ENCODE assay signal across 20 mouse cellular contexts in the genomic region with DNA sequence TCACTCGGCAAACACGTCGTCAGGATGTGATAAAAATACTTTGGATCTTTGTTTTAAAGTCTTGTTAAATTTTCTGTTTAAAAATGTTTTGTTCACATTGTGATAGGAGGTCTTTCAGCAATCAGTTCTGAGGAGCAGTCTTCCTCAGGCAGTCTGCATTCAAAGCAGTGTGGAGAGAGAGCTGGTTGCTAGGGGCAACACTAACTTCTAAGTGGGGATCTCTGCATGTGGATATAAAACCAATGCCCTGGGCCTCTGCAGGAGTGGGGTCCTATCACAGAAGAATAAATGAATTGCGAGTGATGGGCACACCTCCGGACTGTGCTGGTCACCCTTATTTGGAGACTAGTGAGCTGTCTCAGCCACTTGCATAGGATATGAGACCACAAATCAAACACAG.
DNase-seq lines count a peak whose midpoint lies in the region; ATAC-seq lines count a peak whose summit lies in the region.
"Had no signal": no experiment of that assay in that cellular context is flagged by ENCODE, and none has a peak within 500 bp of the region (broad histone marks: within the 10 kb centered on the region; RNA-seq: fewer than 3 reads in every experiment).

No protein-coding gene starts in this region.

- H3K36me3 ChIP-seq in midbrain, embryonic 14.5 days (ENCODE audit: control insufficient read depth, insufficient read depth, low read length) = no peaks in the 10 kb centered on the region
- no peaks in the 10 kb centered on the region for H3K36me3 ChIP-seq in midbrain, embryonic 10.5 days
- H3K36me3 ChIP-seq in forebrain, embryonic 16.5 days (ENCODE audit: control insufficient read depth, insufficient read depth) = no peaks in the 10 kb centered on the region
- H3K36me3 ChIP-seq in midbrain, embryonic 16.5 days (ENCODE audit: control insufficient read depth, insufficient read depth, low read length) = no peaks in the 10 kb centered on the region
- H3K36me3 ChIP-seq: kidney, embryonic 15.5 days; limb, embryonic 15.5 days; liver, embryonic 15.5 days; midbrain, embryonic 12.5 days had no signal

- 8% methylated on average over 5 of the region's 5 CpGs for WGBS in midbrain, embryonic 14.5 days
- WGBS in midbrain, embryonic 10.5 days = 47% methylated on average over 5 of the region's 5 CpGs
- WGBS in forebrain, embryonic 16.5 days = 24% methylated on average over 5 of the region's 5 CpGs
- 7% methylated on average over 5 of the region's 5 CpGs for WGBS in midbrain, embryonic 16.5 days

- H3K27me3 ChIP-seq in midbrain, embryonic 14.5 days (ENCODE audit: control insufficient read depth, insufficient read depth, low read length) = no peaks in the 10 kb centered on the region
- 0 out of 2 replicates have a peak, but pooled peaks cover 5% of the 10 kb centered on the region for H3K27me3 ChIP-seq in midbrain, embryonic 10.5 days (ENCODE audit: low read depth, poor library complexity, severe bottlenecking)
- no peaks in the 10 kb centered on the region for H3K27me3 ChIP-seq in forebrain, embryonic 16.5 days (replicated peaks; ENCODE audit: control insufficient read depth, insufficient read depth, low read length)
- no peaks in the 10 kb centered on the region for H3K27me3 ChIP-seq in midbrain, embryonic 16.5 days (ENCODE audit: control insufficient read depth, insufficient read depth, low read depth, low read length)
- H3K27me3 ChIP-seq: limb, embryonic 15.5 days; liver, embryonic 15.5 days had no signal

- peak; percentile 46 for DNase-seq in heart, adult 11 months
- DNase-seq in heart, postnatal 10 days = no peak
- peak; percentile 76 for DNase-seq in midbrain, embryonic 14.5 days
- DNase-seq in midbrain, embryonic 10.5 days (ENCODE audit: low spot score) = no peak
- no peak for DNase-seq in kidney, postnatal 14 days
- DNase-seq: adrenal gland, adult 2 months; cerebellum, adult 11-12 months; cerebellum, postnatal 25 days; gastrocnemius, postnatal 14 days; heart, adult 2 months; retina, postnatal 1 day; thymus, postnatal 25 days had no signal

- H3K27ac ChIP-seq in midbrain, embryonic 14.5 days (replicated peaks; ENCODE audit: low read depth, low read length) = no peak overlapping the region; the same call in 1 of the 2 replicates
- H3K27ac ChIP-seq in midbrain, embryonic 10.5 days (replicated peaks) = no peak overlapping the region
- H3K27ac ChIP-seq in forebrain, embryonic 16.5 days (ENCODE audit: low read length) = no peak overlapping the region
- peak overlapping the region; percentile 62 for H3K27ac ChIP-seq in midbrain, embryonic 16.5 days (ENCODE audit: low read length)
- H3K27ac ChIP-seq: heart, adult 2 months; kidney, embryonic 15.5 days; limb, embryonic 15.5 days; liver, embryonic 15.5 days; macrophage; midbrain, embryonic 12.5 days had no signal

- H3K9ac ChIP-seq in midbrain, embryonic 14.5 days (replicated peaks; ENCODE audit: low read length) = no peak overlapping the region
- no peak overlapping the region for H3K9ac ChIP-seq in forebrain, embryonic 16.5 days (replicated peaks; ENCODE audit: low read depth, low read length)
- no peak overlapping the region for H3K9ac ChIP-seq in midbrain, embryonic 16.5 days (ENCODE audit: low read depth, low read length)
- H3K9ac ChIP-seq: kidney, embryonic 15.5 days; limb, embryonic 15.5 days; liver, embryonic 15.5 days; midbrain, embryonic 12.5 days had no signal

- no peak overlapping the region for H3K4me2 ChIP-seq in midbrain, embryonic 14.5 days (ENCODE audit: low read length)
- H3K4me2 ChIP-seq in forebrain, embryonic 16.5 days (ENCODE audit: low read length) = no peak overlapping the region
- no peak overlapping the region for H3K4me2 ChIP-seq in midbrain, embryonic 16.5 days (ENCODE audit: low read length)
- H3K4me2 ChIP-seq: kidney, embryonic 15.5 days; limb, embryonic 15.5 days; liver, embryonic 15.5 days; midbrain, embryonic 12.5 days had no signal

- H3K4me3 ChIP-seq in midbrain, embryonic 14.5 days (replicated peaks; ENCODE audit: low read depth, low read length) = no peak overlapping the region
- H3K4me3 ChIP-seq in midbrain, embryonic 10.5 days = no peak overlapping the region
- no peak overlapping the region for H3K4me3 ChIP-seq in forebrain, embryonic 16.5 days (replicated peaks; ENCODE audit: low read length)
- H3K4me3 ChIP-seq in midbrain, embryonic 16.5 days (ENCODE audit: low read depth, low read length) = no peak overlapping the region
- H3K4me3 ChIP-seq: heart, adult 2 months; kidney, embryonic 15.5 days; limb, embryonic 15.5 days; liver, embryonic 15.5 days; midbrain, embryonic 12.5 days had no signal

- no peaks in the 10 kb centered on the region for H3K9me3 ChIP-seq in midbrain, embryonic 14.5 days (ENCODE audit: control insufficient read depth, low read length)
- H3K9me3 ChIP-seq in midbrain, embryonic 10.5 days (replicated peaks) = no peaks in the 10 kb centered on the region
- H3K9me3 ChIP-seq in forebrain, embryonic 16.5 days (ENCODE audit: control insufficient read depth, low read length) = no peaks in the 10 kb centered on the region
- H3K9me3 ChIP-seq in midbrain, embryonic 16.5 days (replicated peaks; ENCODE audit: control insufficient read depth, low read length, poor library complexity, severe bottlenecking) = no peaks in the 10 kb centered on the region
- H3K9me3 ChIP-seq: kidney, embryonic 15.5 days; limb, embryonic 15.5 days; liver, embryonic 15.5 days; midbrain, embryonic 12.5 days had no signal

- no peaks in the 10 kb centered on the region for H3K4me1 ChIP-seq in midbrain, embryonic 14.5 days (ENCODE audit: control insufficient read depth, insufficient read depth, low read length)
- peaks cover 11% of the 10 kb centered on the region for H3K4me1 ChIP-seq in midbrain, embryonic 10.5 days
- peaks cover 3% of the 10 kb centered on the region for H3K4me1 ChIP-seq in forebrain, embryonic 16.5 days (replicated peaks; ENCODE audit: control insufficient read depth, insufficient read depth, low read length)
- peaks cover 6% of the 10 kb centered on the region for H3K4me1 ChIP-seq in midbrain, embryonic 16.5 days (ENCODE audit: control insufficient read depth, insufficient read depth, low read length)
- H3K4me1 ChIP-seq: kidney, embryonic 15.5 days; limb, embryonic 15.5 days; liver, embryonic 15.5 days had no signal

- ATAC-seq in midbrain, embryonic 14.5 days (ENCODE audit: low FRiP score, low TSS enrichment) = no peak
- ATAC-seq in forebrain, embryonic 16.5 days = peak; percentile 54; the same call in 1 of the 2 replicates
- ATAC-seq in midbrain, embryonic 16.5 days = peak; percentile 87
- ATAC-seq: intestine, embryonic 16.5 days had no signal

- intact Hi-C loops in heart, postnatal 10 days (cut with DNase I) = no loop called here

Comparison
In these comparisons a context has a peak if more than half of its experiments do, and no peak if none do; other contexts are left out.
1. DNase-seq: peak in heart, adult 11 months (single experiment) and midbrain, embryonic 14.5 days (single experiment); none in heart, postnatal 10 days (0 of 2), midbrain, embryonic 10.5 days (single experiment) and kidney, postnatal 14 days (single experiment).